Mouse (Mus musculus) myocyte (in vitro differentiated cells): ENCODE measurements around the gene Sdk2. TPM values are rescaled to one million over a fixed set of nuclear protein-coding genes. Genes with fewer than 3 reads are reported as not detected.

Source experiments
- H3K27me3 ChIP-seq: one replicate; pipeline ENCODE4 v1.6.1; 2011; ENCODE audit not compliant: control insufficient read depth, insufficient read depth, insufficient read length
- H3K36me3 ChIP-seq: one replicate; pipeline ENCODE4 v1.6.1; 2011; ENCODE audit not compliant: control insufficient read depth, insufficient read depth
- H3K4me2 ChIP-seq: one replicate; pipeline ENCODE4 v1.6.1; 2011; ENCODE audit warnings: low read depth, control low read depth
- H3K4me3 ChIP-seq: one replicate; pipeline ENCODE4 v1.5.1; 2011; ENCODE audit warnings: mild to moderate bottlenecking, control low read depth, moderate library complexity
- H3K79me2 ChIP-seq: one replicate; pipeline ENCODE4 v1.6.1; 2011; ENCODE audit not compliant: control insufficient read depth, insufficient read depth
- H3ac ChIP-seq: one replicate; pipeline ENCODE4 v1.6.1; 2011; ENCODE audit not compliant: control insufficient read depth, insufficient read length
- CEBPB ChIP-seq: IDR thresholded peaks from 2 replicates; pipeline ENCODE4 v1.6.1; 2011; ENCODE audit warnings: mild to moderate bottlenecking, moderate library complexity; ENCODE audit not compliant: poor library complexity, insufficient read depth, severe bottlenecking
- E2F4 ChIP-seq: IDR thresholded peaks from one replicate; pipeline ENCODE4 v1.6.1; 2011; ENCODE audit warnings: mild to moderate bottlenecking, control low read depth, moderate library complexity; ENCODE audit not compliant: insufficient read depth
- MAX ChIP-seq: IDR thresholded peaks from one replicate; pipeline ENCODE4 v1.6.1; 2011; ENCODE audit warnings: low read depth, mild to moderate bottlenecking, control low read depth
- MYOD1 ChIP-seq, 3 experiments: IDR thresholded peaks; one replicate each; pipeline ENCODE4 v1.6.1; 2011; ENCODE audit warnings: control low read depth in 2 of 3, low read depth in 2 of 3, mild to moderate bottlenecking in 2 of 3, moderate library complexity in 1 of 3; ENCODE audit not compliant: insufficient read length in 2 of 3, control insufficient read depth in 1 of 3
- MYOG ChIP-seq, 3 experiments: IDR thresholded peaks; one replicate each; pipeline ENCODE4 v1.6.1; 2011; ENCODE audit warnings: control low read depth in 2 of 3, low read depth in 2 of 3, mild to moderate bottlenecking in 2 of 3; ENCODE audit not compliant: insufficient read length in 2 of 3, control insufficient read depth in 1 of 3, insufficient read depth in 1 of 3
- POLR2A ChIP-seq: IDR thresholded peaks from one replicate; pipeline ENCODE4 v1.6.1; 2011; ENCODE audit warnings: low read depth, mild to moderate bottlenecking, control low read depth, moderate library complexity; ENCODE audit not compliant: insufficient read length
- POLR2AphosphoS2 ChIP-seq: IDR thresholded peaks from one replicate; pipeline ENCODE4 v1.6.1; 2011; ENCODE audit warnings: low read depth, control low read depth; ENCODE audit not compliant: insufficient read length
- REST ChIP-seq: IDR thresholded peaks from one replicate; pipeline ENCODE4 v1.6.1; 2011; ENCODE audit warnings: mild to moderate bottlenecking, control low read depth, moderate library complexity; ENCODE audit not compliant: insufficient read depth, insufficient read length
- SRF ChIP-seq: IDR thresholded peaks from one replicate; pipeline ENCODE4 v1.6.1; 2011; ENCODE audit warnings: low read depth; ENCODE audit not compliant: control insufficient read depth, insufficient read length
- TCF12 ChIP-seq: IDR thresholded peaks from one replicate; pipeline ENCODE4 v1.6.1; 2011; ENCODE audit warnings: mild to moderate bottlenecking, control low read depth; ENCODE audit not compliant: poor library complexity, insufficient read depth, severe bottlenecking
- TCF3 ChIP-seq: IDR thresholded peaks from one replicate; pipeline ENCODE4 v1.6.1; 2011; ENCODE audit warnings: low read depth, control low read depth; ENCODE audit not compliant: insufficient read length
- USF1 ChIP-seq: IDR thresholded peaks from one replicate; pipeline ENCODE4 v1.6.1; 2011; ENCODE audit warnings: low read depth, mild to moderate bottlenecking, control low read depth, moderate library complexity
- polyA plus RNA-seq: library from polyadenylated mRNA; unstranded; fragments of >200 nt; fragmentation: generic; extraction: Trizol; gene quantifications from one replicate; pipeline ENCODE4 v1.2.1, GENCODE M21; 2012; ENCODE audit warnings: missing spikeins

The Sdk2 gene
- polyA plus RNA-seq, 1 experiment: 0.06 TPM

GRCm38 (mm10) chr11:113799041-113799447 lies 267.8 kb downstream of the Sdk2 start:
- Histone ChIP-seq H3K79me2 (no peaks in the 10 kb centered on the region), H3K4me2 (no peak overlapping the region), H3K4me3 (no peak overlapping the region), H3K27me3 (no peaks in the 10 kb centered on the region), H3ac (no peak overlapping the region), H3K36me3 (no peaks in the 10 kb centered on the region)
- TF ChIP-seq POLR2A (no peak), SRF (no peak), MAX (no peak)

GRCm38 (mm10) chr11:113798011-113798410 lies 268.8 kb downstream of the Sdk2 start:
- no peak overlapping the region for H3K4me3 ChIP-seq
- H3K4me2 ChIP-seq: no peak overlapping the region
- H3K79me2 ChIP-seq: no peaks in the 10 kb centered on the region
- no peak overlapping the region for H3ac ChIP-seq
- no peaks in the 10 kb centered on the region for H3K27me3 ChIP-seq
- TF ChIP-seq MYOG (IDR thresholded peaks at IDR 0.05; ENCODE audit: control insufficient read depth in 1 of 3, insufficient read depth in 1 of 3, insufficient read length in 2 of 3, low read depth in 2 of 3) (no peak), REST (no peak), USF1 (no peak), MAX (no peak), E2F4 (no peak), SRF (no peak), POLR2A (no peak), TCF12 (no peak), POLR2AphosphoS2 (no peak), TCF3 (no peak), CEBPB (no peak)
- H3K36me3 ChIP-seq: no peaks in the 10 kb centered on the region

DNA sequence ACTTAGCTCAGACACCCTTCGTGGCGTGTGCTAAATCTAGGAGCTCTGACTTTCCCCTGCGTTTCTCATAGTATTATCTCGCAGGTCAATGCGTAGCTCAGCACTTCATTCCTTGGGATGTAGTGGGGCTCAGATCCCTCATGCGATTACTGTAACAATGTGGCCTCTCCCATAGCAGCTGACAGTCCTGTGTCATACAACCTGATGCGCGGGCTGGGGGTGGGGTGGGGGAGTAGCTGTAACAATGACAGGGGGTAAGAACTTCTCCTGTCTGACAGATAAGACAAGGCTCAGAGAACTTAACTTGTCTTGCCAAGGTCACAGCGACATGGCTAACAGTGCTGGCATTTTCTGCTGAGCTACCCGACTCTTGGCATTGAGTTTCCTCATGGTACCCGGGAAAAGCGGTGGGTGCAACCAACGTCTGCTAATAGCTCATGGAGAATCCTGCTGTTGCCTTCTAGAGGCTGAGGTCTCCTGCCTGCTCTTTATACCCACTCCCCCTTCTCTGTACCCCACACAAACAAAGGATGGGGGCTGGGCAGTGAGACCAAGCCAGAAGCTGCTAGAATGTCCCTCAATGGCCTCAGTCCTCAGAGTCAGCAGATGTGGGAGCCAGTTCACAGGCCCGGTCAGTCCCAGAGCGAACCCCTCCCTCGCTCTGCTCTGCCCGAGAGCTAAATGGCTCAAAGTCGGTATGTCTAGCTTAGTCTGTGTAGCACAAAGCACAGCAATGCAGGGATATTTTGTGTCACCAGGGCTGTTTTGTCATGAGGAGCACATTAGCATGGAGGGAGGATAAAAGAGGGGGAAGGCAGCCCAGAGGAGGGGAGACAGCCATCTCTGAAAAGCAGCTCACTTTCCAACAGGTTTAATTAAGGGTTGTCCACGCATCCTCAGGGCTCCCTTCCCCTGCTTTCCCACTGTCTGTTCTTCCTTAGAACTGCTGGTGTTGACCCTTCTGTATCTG lies 269.5 kb downstream of the Sdk2 start:
- Histone ChIP-seq H3ac (no peak overlapping the region), H3K36me3 (no peaks in the 10 kb centered on the region), H3K27me3 (no peaks in the 10 kb centered on the region), H3K4me3 (no peak overlapping the region), H3K79me2 (no peaks in the 10 kb centered on the region), H3K4me2 (no peak overlapping the region)
- TF ChIP-seq CEBPB (no peak), POLR2A (no peak), POLR2AphosphoS2 (no peak), USF1 (no peak), MYOG (IDR thresholded peaks at IDR 0.05; ENCODE audit: control insufficient read depth in 1 of 3, insufficient read depth in 1 of 3, insufficient read length in 2 of 3, low read depth in 2 of 3) (no peak), SRF (no peak), REST (no peak), TCF12 (no peak), E2F4 (no peak), TCF3 (no peak), MYOD1 (IDR thresholded peaks at IDR 0.05; ENCODE audit: control insufficient read depth in 1 of 3, insufficient read length in 2 of 3, low read depth in 2 of 3) (no peak), MAX (no peak)

- H3K36me3 ChIP-seq: no peaks in the 10 kb centered on the region
- no peak for TF ChIP-seq TCF3
- no peak for TF ChIP-seq MAX
- TF ChIP-seq MYOG (IDR thresholded peaks at IDR 0.05; ENCODE audit: control insufficient read depth in 1 of 3, insufficient read depth in 1 of 3, insufficient read length in 2 of 3, low read depth in 2 of 3): no peak
- TF ChIP-seq POLR2A: no peak
- TF ChIP-seq MYOD1 (IDR thresholded peaks at IDR 0.05; ENCODE audit: control insufficient read depth in 1 of 3, insufficient read length in 2 of 3, low read depth in 2 of 3): no peak
- TF ChIP-seq REST: no peak
- no peak for TF ChIP-seq TCF12
- no peak for TF ChIP-seq USF1
- TF ChIP-seq POLR2AphosphoS2: no peak
- no peak for TF ChIP-seq CEBPB
- TF ChIP-seq SRF: no peak
- TF ChIP-seq E2F4: no peak
Observed at GRCm38 (mm10) chr11:113795846-113796245, 271.0 kb downstream of the Sdk2 start.

More at GRCm38 (mm10) chr11:113795846-113796245, 271.0 kb downstream of the Sdk2 start:
- no peak overlapping the region for H3ac ChIP-seq
- H3K27me3 ChIP-seq: no peaks in the 10 kb centered on the region
- no peaks in the 10 kb centered on the region for H3K79me2 ChIP-seq
- no peak overlapping the region for H3K4me2 ChIP-seq
- H3K4me3 ChIP-seq: no peak overlapping the region
